Mouse (Mus musculus) heart, embryonic 11.5 days (tissue): ENCODE results near the gene Nckap5l. TPM values are rescaled to one million over a fixed set of nuclear protein-coding genes. Genes with fewer than 3 reads are reported as not detected.

ENCODE experiments used
- ATAC-seq: fragments of 200-750 bp; cut with Nextera tagmentation; replicated peaks from 2 replicates; pipeline ENCODE4 v1.8.0; 2017; ENCODE audit warnings: moderate library complexity; ENCODE audit not compliant: insufficient number of reproducible peaks, low FRiP score, low TSS enrichment
- H3K27ac ChIP-seq: fragments of 300-500 bp; sonication (generic); 2 replicates; pipeline ENCODE4 v1.5.1; 2014; ENCODE audit warnings: mild to moderate bottlenecking, low read depth, low read length
- H3K27me3 ChIP-seq: fragments of 300-500 bp; sonication (generic); 2 replicates; pipeline ENCODE4 v1.6.1; 2014; ENCODE audit warnings: mild to moderate bottlenecking, low read length, mixed read lengths; ENCODE audit not compliant: control insufficient read depth, insufficient read depth
- H3K36me3 ChIP-seq: fragments of 300-500 bp; sonication (generic); 2 replicates; pipeline ENCODE4 v1.6.1; 2014; ENCODE audit warnings: mild to moderate bottlenecking, low read length, moderate library complexity, mixed read lengths; ENCODE audit not compliant: control insufficient read depth, insufficient read depth
- H3K4me1 ChIP-seq: fragments of 300-500 bp; sonication (generic); 2 replicates; pipeline ENCODE4 v1.6.1; 2014; ENCODE audit warnings: low read length; ENCODE audit not compliant: control insufficient read depth, insufficient read depth
- H3K4me2 ChIP-seq: fragments of 300-500 bp; sonication (generic); 2 replicates; pipeline ENCODE4 v1.6.1; 2014; ENCODE audit warnings: mild to moderate bottlenecking, moderate library complexity
- H3K4me3 ChIP-seq: fragments of 300-500 bp; sonication (generic); 2 replicates; pipeline ENCODE4 v1.5.1; 2014; ENCODE audit warnings: low read depth, low read length
- H3K9ac ChIP-seq: fragments of 300-500 bp; sonication (generic); 2 replicates; pipeline ENCODE4 v1.6.1; 2014; ENCODE audit warnings: mild to moderate bottlenecking, low read depth, low read length, moderate library complexity
- H3K9me3 ChIP-seq: fragments of 300-500 bp; sonication (generic); replicated peaks from 2 replicates; pipeline ENCODE4 v1.6.1; 2016; ENCODE audit warnings: low read length; ENCODE audit not compliant: control insufficient read depth
- WGBS: fragments of 180-500 bp; shearing (Covaris S2); extraction: QIAGEN DNeasy Blood & Tissue Kit; methylation state at CpG from one replicate; pipeline ENCODE4 v1.1.7; 2014; ENCODE audit not compliant: insufficient replicate concordance; 5-methylcytosine and 5-hydroxymethylcytosine counted together
- polyA plus RNA-seq: library from polyadenylated mRNA; unstranded; fragments of >200 nt; fragmentation: Nextera tagmentation; extraction: Ambion mirVana; gene quantifications from 2 replicates; pipeline ENCODE4 v1.2.1, GENCODE M21; 2014

The Nckap5l gene
- polyA plus RNA-seq, 1 experiment from 2014 or later: 9.0 TPM

GRCm38 (mm10) chr15:99403159-99403889, 54.2 kb downstream of the Nckap5l start:
- H3K4me1 ChIP-seq: peaks cover 12% of the 10 kb centered on the region
- H3K9ac ChIP-seq: no peak overlapping the region
- H3K4me3 ChIP-seq: no peak overlapping the region
- 90% methylated on average over 12 of the region's 12 CpGs for WGBS
- peaks cover 29% of the 10 kb centered on the region for H3K36me3 ChIP-seq
- H3K27ac ChIP-seq: no peak overlapping the region
- H3K9me3 ChIP-seq: no peaks in the 10 kb centered on the region
- no peak overlapping the region for H3K4me2 ChIP-seq
- no peaks in the 10 kb centered on the region for H3K27me3 ChIP-seq
- ATAC-seq: no peak

- Histone ChIP-seq H3K4me2 (no peak overlapping the region), H3K9ac (no peak overlapping the region), H3K36me3 (peaks cover 12% of the 10 kb centered on the region), H3K27me3 (no peaks in the 10 kb centered on the region), H3K4me3 (no peak overlapping the region), H3K27ac (no peak overlapping the region), H3K4me1 (peaks cover 27% of the 10 kb centered on the region), H3K9me3 (no peaks in the 10 kb centered on the region)
- 83% methylated on average over 6 of the region's 6 CpGs for WGBS
- no peak for ATAC-seq
These were observed 56.9 kb downstream of the Nckap5l start for GRCm38 (mm10) chr15:99400602-99401001.

GRCm38 (mm10) chr15:99399503-99400245, 57.9 kb downstream of the Nckap5l start:
- H3K9me3 ChIP-seq: no peaks in the 10 kb centered on the region
- H3K27me3 ChIP-seq: no peaks in the 10 kb centered on the region
- no peak overlapping the region for H3K9ac ChIP-seq
- peaks cover 6% of the 10 kb centered on the region; the same call in 1 of the 2 replicates for H3K36me3 ChIP-seq
- no peak overlapping the region for H3K4me3 ChIP-seq
- ATAC-seq: no peak
- WGBS: 68% methylated on average over 15 of the region's 15 CpGs
- H3K4me2 ChIP-seq: no peak overlapping the region
- H3K27ac ChIP-seq: no peak overlapping the region
- H3K4me1 ChIP-seq: peaks cover 34% of the 10 kb centered on the region

- H3K9ac ChIP-seq: no peak overlapping the region
- H3K4me3 ChIP-seq: no peak overlapping the region
- H3K9me3 ChIP-seq: no peaks in the 10 kb centered on the region
- no peaks in the 10 kb centered on the region for H3K27me3 ChIP-seq
- no peaks in the 10 kb centered on the region for H3K36me3 ChIP-seq
- 85% methylated on average over 2 of the region's 2 CpGs for WGBS
- no peak overlapping the region for H3K4me2 ChIP-seq
- peaks cover 41% of the 10 kb centered on the region for H3K4me1 ChIP-seq
- no peak overlapping the region for H3K27ac ChIP-seq
- ATAC-seq: no peak
These were observed 59.9 kb downstream of the Nckap5l start for GRCm38 (mm10) chr15:99397622-99398021.

GRCm38 (mm10) chr15:99396875-99397274, 60.7 kb downstream of the Nckap5l start:
- ATAC-seq: no peak
- H3K4me2 ChIP-seq: no peak overlapping the region; the same call in 1 of the 2 replicates
- peaks cover 46% of the 10 kb centered on the region for H3K4me1 ChIP-seq
- H3K36me3 ChIP-seq: no peaks in the 10 kb centered on the region
- H3K9ac ChIP-seq: no peak overlapping the region
- H3K27ac ChIP-seq: no peak overlapping the region; the same call in 1 of the 2 replicates
- H3K9me3 ChIP-seq: no peaks in the 10 kb centered on the region
- H3K27me3 ChIP-seq: no peaks in the 10 kb centered on the region
- H3K4me3 ChIP-seq: no peak overlapping the region
- 67% methylated on average over 4 of the region's 4 CpGs for WGBS

- Histone ChIP-seq H3K9me3 (no peaks in the 10 kb centered on the region), H3K36me3 (no peaks in the 10 kb centered on the region), H3K27ac (no peak overlapping the region; the same call in 1 of the 2 replicates), H3K4me2 (no peak overlapping the region; the same call in 1 of the 2 replicates), H3K9ac (no peak overlapping the region), H3K4me1 (peaks cover 46% of the 10 kb centered on the region), H3K27me3 (no peaks in the 10 kb centered on the region), H3K4me3 (no peak overlapping the region)
- ATAC-seq: no peak
- WGBS: 3% methylated on average over 1 of the region's 1 CpGs
These were observed 61.1 kb downstream of the Nckap5l start for GRCm38 (mm10) chr15:99396462-99396861.

GRCm38 (mm10) chr15:99393386-99394252, 63.9 kb downstream of the Nckap5l start:
- H3K9me3 ChIP-seq: no peaks in the 10 kb centered on the region
- peak overlapping the region; percentile 80 for H3K27ac ChIP-seq
- H3K4me3 ChIP-seq: peak overlapping the region; percentile 90
- H3K4me2 ChIP-seq: peak overlapping the region; percentile 94
- peaks cover 35% of the 10 kb centered on the region for H3K4me1 ChIP-seq
- H3K9ac ChIP-seq: peak overlapping the region; percentile 92
- ATAC-seq: peak; percentile 1; the same call in 1 of the 2 replicates
- H3K27me3 ChIP-seq: no peaks in the 10 kb centered on the region
- WGBS: 7% methylated on average over 24 of the region's 24 CpGs
- H3K36me3 ChIP-seq: no peaks in the 10 kb centered on the region
